Mouse (Mus musculus) hindbrain, postnatal 0 days (tissue): Measurements from ENCODE around the gene Cul5. TPM values are rescaled to one million over a fixed set of nuclear protein-coding genes. Genes with fewer than 3 reads are reported as not detected.

Source experiments
- ATAC-seq: fragments of 200-750 bp; cut with Nextera tagmentation; 2 replicates; pipeline ENCODE4 v1.8.0; 2017; ENCODE audit warnings: mild to moderate bottlenecking, moderate TSS enrichment, moderate library complexity
- DNase-seq: peaks from one replicate; pipeline ENCODE4 v3.0.0-alpha.2; 2015; ENCODE audit warnings: low spot score
- H3K27ac ChIP-seq: fragments of 300-500 bp; sonication (generic); 2 replicates; pipeline ENCODE4 v1.5.1; 2014; ENCODE audit warnings: mild to moderate bottlenecking
- H3K27me3 ChIP-seq: fragments of 300-500 bp; sonication (generic); 2 replicates; pipeline ENCODE4 v1.6.1; 2014; ENCODE audit warnings: low read length, mixed read lengths; ENCODE audit not compliant: insufficient read depth
- H3K36me3 ChIP-seq: fragments of 300-500 bp; sonication (generic); 2 replicates; pipeline ENCODE4 v1.6.1; 2014; ENCODE audit warnings: low read length, mixed read lengths; ENCODE audit not compliant: insufficient read depth
- H3K4me1 ChIP-seq: fragments of 300-500 bp; sonication (generic); 2 replicates; pipeline ENCODE4 v1.6.1; 2014; ENCODE audit warnings: antibody characterized with exemption, low read length, mixed read lengths; ENCODE audit not compliant: insufficient read depth
- H3K4me2 ChIP-seq: fragments of 300-500 bp; sonication (generic); 2 replicates; pipeline ENCODE4 v1.6.1; 2014; ENCODE audit warnings: low read depth, mild to moderate bottlenecking, low read length, moderate library complexity, mixed read lengths
- H3K4me3 ChIP-seq: fragments of 300-500 bp; sonication (generic); 2 replicates; pipeline ENCODE4 v1.5.1; 2014; ENCODE audit warnings: low read length
- H3K9ac ChIP-seq: fragments of 300-500 bp; sonication (generic); replicated peaks from 2 replicates; pipeline ENCODE4 v1.6.1; 2014; ENCODE audit warnings: mild to moderate bottlenecking, low read length, moderate library complexity, mixed read lengths
- H3K9me3 ChIP-seq: fragments of 300-500 bp; sonication (generic); 2 replicates; pipeline ENCODE4 v1.6.1; 2016; ENCODE audit warnings: low read length, mixed read lengths
- CTCF ChIP-seq: IDR thresholded peaks from 2 replicates; pipeline ENCODE4 v1.5.1; 2016; ENCODE audit warnings: antibody characterized with exemption, control low read depth, low read depth
- whole genome bisulfite sequencing: fragments of 180-500 bp; shearing (Covaris S2); extraction: QIAGEN DNeasy Blood & Tissue Kit; methylation state at CpG from one replicate; pipeline ENCODE4 v1.1.7; 2014; 5-methylcytosine and 5-hydroxymethylcytosine counted together
- polyA plus RNA-seq: library from polyadenylated mRNA; unstranded; fragments of >200 nt; fragmentation: Nextera tagmentation; extraction: Ambion mirVana; gene quantifications from 2 replicates; pipeline ENCODE4 v1.2.1, GENCODE M21; 2015
- total RNA-seq: library from RNA; depleted of rRNA; stranded (reverse); fragments of >200 nt; gene quantifications from 2 replicates; pipeline ENCODE4 v1.2.3, GENCODE M21; 2014

Gene Cul5
- total and polyA plus RNA-seq, 2 experiments from 2014 or later = 33.5 to 39.5 TPM

- WGBS = 64% methylated on average over 12 of the region's 12 CpGs
- peak overlapping the region; percentile 73 for H3K4me2 ChIP-seq
- no peaks in the 10 kb centered on the region for H3K36me3 ChIP-seq
- no peaks in the 10 kb centered on the region; the same call in 1 of the 2 replicates for H3K4me1 ChIP-seq
- ATAC-seq (no peak), DNase-seq (no peak)
- no peaks in the 10 kb centered on the region for H3K9me3 ChIP-seq
- H3K27me3 ChIP-seq = no peaks in the 10 kb centered on the region
- H3K27ac ChIP-seq = peak overlapping the region; percentile 93
- H3K4me3 ChIP-seq = peak overlapping the region; percentile 82
- peak overlapping the region; percentile 87 for H3K9ac ChIP-seq
- no peak for TF ChIP-seq CTCF
These were observed 60.4 kb downstream of the Cul5 start for GRCm38 (mm10) chr9:53609306-53609967.

GRCm38 (mm10) chr9:53607816-53608215 lies 62.0 kb downstream of the Cul5 start:
- no peaks in the 10 kb centered on the region; the same call in 1 of the 2 replicates for H3K4me1 ChIP-seq
- TF ChIP-seq CTCF = no peak
- 94% methylated on average over 4 of the region's 4 CpGs for whole genome bisulfite sequencing
- H3K4me2 ChIP-seq = no peak overlapping the region
- H3K27me3 ChIP-seq = no peaks in the 10 kb centered on the region
- DNase-seq (no peak), ATAC-seq (no peak)
- no peak overlapping the region for H3K9ac ChIP-seq
- no peak overlapping the region for H3K4me3 ChIP-seq
- no peak overlapping the region for H3K27ac ChIP-seq
- H3K36me3 ChIP-seq = no peaks in the 10 kb centered on the region
- H3K9me3 ChIP-seq = no peaks in the 10 kb centered on the region

GRCm38 (mm10) chr9:53607192-53607591 lies 62.6 kb downstream of the Cul5 start:
- H3K4me3 ChIP-seq = no peak overlapping the region
- no peak overlapping the region for H3K4me2 ChIP-seq
- H3K4me1 ChIP-seq = no peaks in the 10 kb centered on the region; the same call in 1 of the 2 replicates
- no peak for TF ChIP-seq CTCF
- H3K36me3 ChIP-seq = no peaks in the 10 kb centered on the region
- H3K9me3 ChIP-seq = no peaks in the 10 kb centered on the region
- DNase-seq = no peak
- no peak overlapping the region for H3K27ac ChIP-seq
- 95% methylated on average over 3 of the region's 3 CpGs for WGBS
- no peak for ATAC-seq
- H3K9ac ChIP-seq = no peak overlapping the region
- H3K27me3 ChIP-seq = no peaks in the 10 kb centered on the region

DNA sequence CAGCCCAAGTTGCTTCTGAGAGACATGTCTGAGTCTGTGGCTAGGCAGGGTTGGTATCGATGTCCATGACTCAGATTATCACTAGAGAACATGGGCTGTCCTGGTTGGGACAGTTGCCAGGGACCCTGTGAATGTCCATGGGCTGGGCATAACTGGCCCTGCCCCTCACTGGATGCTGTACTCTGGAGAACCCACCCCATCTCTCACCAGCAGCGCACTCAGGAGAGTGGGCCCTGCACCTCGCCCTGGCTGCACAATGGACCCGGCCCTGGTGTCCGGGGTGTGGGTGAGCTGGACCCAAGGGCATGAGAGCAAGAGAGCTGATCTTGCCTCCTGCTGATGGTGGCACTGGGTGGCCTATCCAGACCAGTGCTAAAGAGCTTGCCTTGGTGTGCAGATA lies 64.9 kb downstream of the Cul5 start:
- Histone ChIP-seq H3K27me3 (no peaks in the 10 kb centered on the region), H3K27ac (no peak overlapping the region), H3K4me3 (no peak overlapping the region), H3K4me1 (no peaks in the 10 kb centered on the region; the same call in 1 of the 2 replicates), H3K9ac (no peak overlapping the region), H3K36me3 (no peaks in the 10 kb centered on the region), H3K9me3 (no peaks in the 10 kb centered on the region), H3K4me2 (no peak overlapping the region)
- ATAC-seq (no peak), DNase-seq (no peak)
- no peak for TF ChIP-seq CTCF
- WGBS = 92% methylated on average over 5 of the region's 5 CpGs

DNA sequence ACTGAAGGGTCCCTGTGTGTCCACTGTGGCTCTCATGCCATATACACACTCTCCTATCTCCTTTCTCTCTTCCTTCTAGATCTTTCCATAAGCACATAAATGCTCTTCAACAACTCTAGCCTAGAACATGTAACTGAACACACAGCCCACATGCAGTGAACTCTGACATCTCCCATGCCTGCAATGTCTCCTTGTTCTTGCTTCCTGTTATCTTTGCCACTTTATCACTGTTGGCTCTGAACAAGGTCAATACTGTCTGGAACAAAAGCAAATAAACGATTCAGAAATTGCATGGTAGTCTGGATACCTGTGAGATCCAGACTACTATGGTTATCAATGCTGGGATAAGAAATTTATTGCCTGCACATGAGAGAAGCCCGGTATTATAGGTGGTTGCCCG lies 66.0 kb downstream of the Cul5 start:
- H3K27ac ChIP-seq = no peak overlapping the region
- no peaks in the 10 kb centered on the region for H3K27me3 ChIP-seq
- TF ChIP-seq CTCF = no peak
- H3K36me3 ChIP-seq = no peaks in the 10 kb centered on the region
- no peak overlapping the region for H3K4me3 ChIP-seq
- WGBS = 89% methylated on average over 3 of the region's 3 CpGs
- no peak overlapping the region for H3K9ac ChIP-seq
- ATAC-seq = no peak
- no peak for DNase-seq
- H3K4me2 ChIP-seq = no peak overlapping the region
- no peaks in the 10 kb centered on the region; the same call in 1 of the 2 replicates for H3K4me1 ChIP-seq
- H3K9me3 ChIP-seq = no peaks in the 10 kb centered on the region

DNA sequence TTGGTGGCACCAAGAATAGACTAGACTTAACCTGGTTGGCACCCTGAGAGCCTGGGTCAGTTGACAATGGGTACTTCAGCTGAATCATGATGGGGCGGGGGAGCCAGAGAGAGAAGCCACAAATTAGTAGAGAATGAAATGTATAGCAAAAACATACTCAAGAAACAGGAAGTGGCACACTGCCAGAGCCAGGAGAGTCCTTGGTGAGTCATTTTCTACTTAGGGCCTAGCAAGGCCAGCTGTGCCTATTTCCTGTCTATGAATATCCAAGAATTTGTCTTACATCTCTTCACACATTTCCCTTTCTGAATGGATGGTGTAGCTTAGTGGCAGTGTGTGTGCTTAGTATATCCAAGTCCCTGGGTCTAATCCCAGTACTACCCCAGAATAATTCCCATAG lies 66.4 kb downstream of the Cul5 start:
- no peak overlapping the region for H3K9ac ChIP-seq
- no peak overlapping the region for H3K4me3 ChIP-seq
- H3K4me2 ChIP-seq = no peak overlapping the region
- no peaks in the 10 kb centered on the region for H3K36me3 ChIP-seq
- DNase-seq (no peak), ATAC-seq (no peak)
- no peak overlapping the region for H3K27ac ChIP-seq
- 90% methylated on average over 1 of the region's 1 CpGs for WGBS
- TF ChIP-seq CTCF = no peak
- no peaks in the 10 kb centered on the region for H3K9me3 ChIP-seq
- no peaks in the 10 kb centered on the region; the same call in 1 of the 2 replicates for H3K4me1 ChIP-seq
- no peaks in the 10 kb centered on the region for H3K27me3 ChIP-seq

DNA sequence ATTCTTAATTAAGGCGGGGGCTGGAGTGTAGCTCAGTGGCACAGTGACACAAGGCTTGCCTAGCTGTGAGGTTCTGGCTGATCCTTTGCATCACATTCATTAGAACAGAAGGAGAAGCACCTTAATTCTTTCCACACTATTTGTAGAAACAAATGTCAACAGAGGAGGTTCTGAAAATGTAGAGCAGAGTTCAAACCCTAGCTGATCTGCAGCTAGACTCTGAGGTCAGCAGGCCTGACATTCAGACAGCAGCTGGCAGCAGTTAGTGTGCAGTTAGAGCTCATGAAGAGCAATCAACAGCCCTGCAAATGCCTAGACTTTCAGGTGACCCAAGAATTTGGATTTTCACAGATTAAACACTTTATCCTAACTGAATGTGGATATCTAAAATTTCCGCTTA lies 68.3 kb downstream of the Cul5 start:
- Histone ChIP-seq H3K9ac (no peak overlapping the region), H3K4me3 (no peak overlapping the region), H3K27ac (no peak overlapping the region), H3K36me3 (peaks cover 6% of the 10 kb centered on the region; the same call in 1 of the 2 replicates), H3K4me1 (no peaks in the 10 kb centered on the region), H3K9me3 (no peaks in the 10 kb centered on the region), H3K27me3 (no peaks in the 10 kb centered on the region), H3K4me2 (no peak overlapping the region)
- DNase-seq (no peak), ATAC-seq (no peak)
- WGBS = 94% methylated on average over 2 of the region's 2 CpGs
- TF ChIP-seq CTCF = no peak
